23 mouse cellular contexts compared by ENCODE assay signal in genomic region chr4:52324300-52324699, GRCm38 (mm10).
"Had no signal": no experiment of that assay in that cellular context is flagged by ENCODE, and none has a peak within 500 bp of the region (broad histone marks: within the 10 kb centered on the region; RNA-seq: fewer than 3 reads in every experiment).

No protein-coding gene starts in this region.

- DNase-seq: gastrocnemius, adult 2 months; gastrocnemius, postnatal 10 days; gastrocnemius, postnatal 25 days; heart, adult 18-20 months; heart, postnatal 10 days; heart, postnatal 4 days; kidney, adult 18-20 months; kidney, adult 8-10 months; kidney, postnatal 14 days; kidney, postnatal 36 days; layer of hippocampus, adult 9-11 months; layer of hippocampus, postnatal 36 days had no signal

- H3K27me3 ChIP-seq: heart, embryonic 12.5 days; hindbrain, embryonic 12.5 days; hindbrain, embryonic 15.5 days; limb, embryonic 13.5 days; limb, embryonic 15.5 days; liver, embryonic 12.5 days had no signal

- H3K4me3 ChIP-seq: gastrocnemius, adult 2 months; heart, embryonic 10.5 days; heart, embryonic 12.5 days; hindbrain, embryonic 10.5 days; hindbrain, embryonic 12.5 days; hindbrain, embryonic 15.5 days; limb, embryonic 13.5 days; limb, embryonic 15.5 days; liver, embryonic 12.5 days had no signal

- H3K27ac ChIP-seq: gastrocnemius, adult 2 months; heart, embryonic 10.5 days; hindbrain, embryonic 10.5 days; hindbrain, embryonic 12.5 days; hindbrain, embryonic 15.5 days; hindbrain, postnatal 0 days; limb, embryonic 13.5 days; limb, embryonic 15.5 days; liver, embryonic 12.5 days; liver, embryonic 14.5 days had no signal

- H3K9me3 ChIP-seq: heart, embryonic 10.5 days; heart, embryonic 12.5 days; hindbrain, embryonic 10.5 days; hindbrain, embryonic 12.5 days; hindbrain, embryonic 15.5 days; limb, embryonic 13.5 days; limb, embryonic 15.5 days; liver, embryonic 12.5 days had no signal

- ATAC-seq: hindbrain, postnatal 0 days; intestine, embryonic 16.5 days; liver, embryonic 12.5 days had no signal

- H3K9ac ChIP-seq: heart, embryonic 12.5 days; hindbrain, embryonic 12.5 days; hindbrain, embryonic 15.5 days; limb, embryonic 13.5 days; limb, embryonic 15.5 days; liver, embryonic 12.5 days; liver, embryonic 14.5 days had no signal

- H3K36me3 ChIP-seq: heart, embryonic 10.5 days; heart, embryonic 12.5 days; hindbrain, embryonic 10.5 days; hindbrain, embryonic 12.5 days; hindbrain, embryonic 15.5 days; limb, embryonic 13.5 days; limb, embryonic 15.5 days; liver, embryonic 12.5 days had no signal

- H3K4me2 ChIP-seq: heart, embryonic 12.5 days; hindbrain, embryonic 12.5 days; hindbrain, embryonic 15.5 days; limb, embryonic 13.5 days; limb, embryonic 15.5 days; liver, embryonic 12.5 days had no signal

- H3K4me1 ChIP-seq: heart, embryonic 10.5 days; heart, embryonic 12.5 days; hindbrain, embryonic 10.5 days; hindbrain, embryonic 12.5 days; hindbrain, embryonic 15.5 days; limb, embryonic 13.5 days; limb, embryonic 15.5 days; liver, embryonic 12.5 days had no signal
